Mouse (Mus musculus) embryonic facial prominence, embryonic 10.5 days (tissue): ENCODE results near the gene Setd5. TPM values are rescaled to one million over a fixed set of nuclear protein-coding genes. Genes with fewer than 3 reads are reported as not detected.

Experiments used
- DNase-seq: peaks from one replicate; pipeline ENCODE4 v3.0.0-alpha.2; 2017; ENCODE audit warnings: low spot score
- H3K27ac ChIP-seq: fragments of 300-500 bp; sonication (generic); replicated peaks from 2 replicates; pipeline ENCODE4 v1.5.1; 2016; ENCODE audit warnings: mild to moderate bottlenecking
- H3K27me3 ChIP-seq: fragments of 300-500 bp; sonication (generic); replicated peaks from 2 replicates; pipeline ENCODE4 v1.6.1; 2016; ENCODE audit warnings: low read depth, mild to moderate bottlenecking; ENCODE audit not compliant: poor library complexity, severe bottlenecking
- H3K36me3 ChIP-seq: fragments of 300-500 bp; sonication (generic); replicated peaks from 2 replicates; pipeline ENCODE4 v1.6.1; 2016; ENCODE audit warnings: mild to moderate bottlenecking, moderate library complexity
- H3K4me1 ChIP-seq: fragments of 300-500 bp; sonication (generic); 2 replicates; pipeline ENCODE4 v1.6.1; 2016
- H3K4me3 ChIP-seq: fragments of 300-500 bp; sonication (generic); 2 replicates; pipeline ENCODE4 v1.5.1; 2016; ENCODE audit warnings: mild to moderate bottlenecking, moderate library complexity
- H3K9me3 ChIP-seq: fragments of 300-500 bp; sonication (generic); 2 replicates; pipeline ENCODE4 v1.6.1; 2016; ENCODE audit warnings: mild to moderate bottlenecking
- WGBS: fragments of 180-500 bp; shearing (Covaris S2); methylation state at CpG from one replicate; pipeline ENCODE4 v1.1.7; 2016; 5-methylcytosine and 5-hydroxymethylcytosine counted together
- polyA plus RNA-seq: library from polyadenylated mRNA; unstranded; fragments of >200 nt; fragmentation: Nextera tagmentation; extraction: Ambion mirVana; gene quantifications from 2 replicates; pipeline ENCODE4 v1.2.1, GENCODE M21; 2016

The Setd5 gene
- polyA plus RNA-seq, 1 experiment from 2014 or later: 90.1 TPM

DNA sequence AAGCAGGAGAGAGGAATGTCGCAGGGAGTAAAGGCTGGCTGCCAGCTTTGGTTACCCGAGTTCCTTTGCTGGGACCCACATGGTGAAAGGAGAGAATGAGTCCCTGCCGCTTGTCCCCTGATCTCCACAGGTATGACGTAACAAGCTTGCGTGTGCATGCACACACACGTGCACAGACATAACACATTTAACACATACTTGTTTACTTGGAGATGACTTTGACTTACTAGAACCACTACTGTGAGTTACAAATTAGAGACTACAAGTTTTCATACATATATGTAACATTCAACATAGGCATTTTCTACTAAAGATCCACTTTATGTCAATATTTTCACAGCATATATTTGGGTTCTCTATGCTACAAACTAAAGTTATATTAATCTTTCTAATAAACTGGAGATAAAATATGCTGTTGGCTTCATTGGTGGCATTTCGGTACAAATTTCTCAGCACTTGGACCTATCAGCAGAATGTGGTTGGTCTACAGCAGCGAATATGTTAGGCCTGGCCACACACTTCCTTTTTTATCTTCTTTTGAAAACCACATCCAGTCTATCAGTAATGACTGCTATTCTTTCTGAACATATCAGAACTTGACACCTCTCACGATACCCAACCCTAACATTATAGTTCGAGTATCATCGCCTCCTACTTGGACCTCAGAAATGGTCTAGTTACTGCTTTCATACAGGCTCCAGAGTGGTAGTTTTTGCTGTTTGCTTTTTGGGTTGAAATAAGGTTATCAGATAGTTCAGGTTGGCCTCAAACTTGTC lies 35.8 kb upstream of the Setd5 start:
- Histone ChIP-seq H3K36me3 (no peaks in the 10 kb centered on the region), H3K27ac (no peak overlapping the region), H3K9me3 (no peaks in the 10 kb centered on the region), H3K27me3 (no peaks in the 10 kb centered on the region), H3K4me1 (peaks cover 21% of the 10 kb centered on the region), H3K4me3 (no peak overlapping the region)
- WGBS: 89% methylated on average over 11 of the region's 11 CpGs
- DNase-seq: no peak

DNA sequence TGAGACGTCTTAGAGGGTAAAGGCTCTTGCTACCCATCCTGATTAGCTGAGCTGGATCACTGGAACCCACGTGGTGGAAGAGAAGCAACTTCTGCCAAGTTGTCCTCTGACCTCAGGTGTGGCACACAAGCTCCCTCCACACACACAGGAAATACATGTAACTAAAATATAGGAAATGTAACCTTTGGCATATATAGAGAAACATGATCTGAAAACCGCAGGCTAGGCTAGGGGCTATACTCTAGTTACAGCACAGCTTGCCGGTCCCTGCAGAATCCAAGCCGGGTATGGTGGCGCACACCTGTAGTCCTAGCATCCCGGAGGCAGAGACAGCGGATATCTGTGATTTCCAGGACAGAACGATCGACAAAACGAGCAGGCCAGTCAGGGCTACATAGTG lies 31.6 kb upstream of the Setd5 start:
- under 1% methylated on average over 11 of the region's 11 CpGs for WGBS

GRCm38 (mm10) chr6:113046041-113046975 lies 30.9 kb upstream of the Setd5 start, which contains the start of gene Thumpd3:
TSS of gene Thumpd3 (plus strand) at chr6:113046225.
- 1% methylated on average over 59 of the region's 59 CpGs for WGBS
- Histone ChIP-seq H3K4me1 (peaks cover 19% of the 10 kb centered on the region), H3K9me3 (no peaks in the 10 kb centered on the region), H3K4me3 (peak within 1 kb of the TSS; percentile 87), H3K36me3 (peaks cover 32% of the 10 kb centered on the region), H3K27me3 (no peaks in the 10 kb centered on the region), H3K27ac (peak within 1 kb of the TSS; percentile 90)
- peak; percentile 99 for DNase-seq

More for the DNA sequence above, 31.6 kb upstream of the Setd5 start:
- no peak for DNase-seq
- Histone ChIP-seq H3K4me3 (peak overlapping the region; percentile 87), H3K9me3 (no peaks in the 10 kb centered on the region), H3K36me3 (peaks cover 24% of the 10 kb centered on the region), H3K27me3 (no peaks in the 10 kb centered on the region), H3K4me1 (peaks cover 19% of the 10 kb centered on the region), H3K27ac (peak overlapping the region; percentile 90)

- peak overlapping the region; percentile 90 for H3K27ac ChIP-seq
Measured at GRCm38 (mm10) chr6:113047016-113047746, 30.0 kb upstream of the Setd5 start.

DNA sequence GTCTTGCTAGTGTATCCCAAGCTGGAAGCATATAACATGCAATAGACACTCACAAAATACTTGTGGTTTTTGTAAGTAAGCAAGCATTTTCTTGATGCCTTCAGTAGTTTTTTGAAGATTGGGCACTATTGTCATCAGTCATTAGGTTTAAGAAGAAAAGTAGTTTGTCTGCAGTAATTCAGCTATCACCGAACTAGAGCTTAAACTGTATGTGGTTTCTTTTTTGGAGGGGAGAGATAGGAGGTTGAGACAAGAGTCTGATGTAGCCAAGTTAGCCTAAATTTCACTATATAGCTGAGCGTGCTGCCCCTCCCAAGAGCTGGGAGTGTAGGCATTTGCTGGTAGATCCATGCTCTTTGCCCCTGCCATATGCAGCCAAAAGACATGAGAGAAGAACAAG lies 28.8 kb upstream of the Setd5 start:
- 96% methylated on average over 2 of the region's 2 CpGs for WGBS

More at GRCm38 (mm10) chr6:113047016-113047746, 30.0 kb upstream of the Setd5 start:
- no peak for DNase-seq
- peaks cover 19% of the 10 kb centered on the region for H3K4me1 ChIP-seq
- peaks cover 39% of the 10 kb centered on the region for H3K36me3 ChIP-seq
- H3K27me3 ChIP-seq: no peaks in the 10 kb centered on the region
- WGBS: 64% methylated on average over 15 of the region's 15 CpGs
- H3K4me3 ChIP-seq: peak overlapping the region; percentile 87
- H3K9me3 ChIP-seq: no peaks in the 10 kb centered on the region

GRCm38 (mm10) chr6:113049159-113049558 lies 28.0 kb upstream of the Setd5 start:
- no peaks in the 10 kb centered on the region for H3K9me3 ChIP-seq
- H3K4me3 ChIP-seq: no peak overlapping the region
- H3K27ac ChIP-seq: no peak overlapping the region
- peaks cover 57% of the 10 kb centered on the region for H3K36me3 ChIP-seq
- WGBS: 91% methylated on average over 3 of the region's 3 CpGs
- DNase-seq: no peak
- no peaks in the 10 kb centered on the region for H3K27me3 ChIP-seq
- H3K4me1 ChIP-seq: peaks cover 19% of the 10 kb centered on the region

More for the DNA sequence above, 28.8 kb upstream of the Setd5 start:
- Histone ChIP-seq H3K4me1 (peaks cover 19% of the 10 kb centered on the region), H3K27ac (no peak overlapping the region), H3K4me3 (no peak overlapping the region), H3K27me3 (no peaks in the 10 kb centered on the region), H3K36me3 (peaks cover 49% of the 10 kb centered on the region), H3K9me3 (no peaks in the 10 kb centered on the region)
- DNase-seq: no peak

DNA sequence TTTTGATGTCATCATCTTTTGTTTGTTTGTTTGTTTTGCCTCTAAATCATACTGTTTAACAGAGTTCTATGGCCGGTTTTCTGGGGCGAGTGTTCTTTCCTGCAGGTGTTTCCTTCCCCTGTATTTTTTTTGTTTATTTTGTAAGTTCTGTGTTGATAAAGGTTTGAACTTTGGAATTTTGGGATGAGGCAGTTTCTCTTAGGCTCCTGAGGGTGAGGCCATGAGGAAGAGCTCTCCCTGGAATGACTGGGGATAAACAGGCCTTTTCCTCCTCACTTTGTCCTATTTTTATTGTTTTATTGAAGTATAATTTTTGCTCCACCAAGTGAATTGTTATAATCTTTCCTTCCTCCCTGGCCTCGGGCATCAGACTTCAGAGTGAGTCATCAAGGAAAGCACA lies 24.2 kb upstream of the Setd5 start:
- no peaks in the 10 kb centered on the region for H3K27me3 ChIP-seq
- H3K4me3 ChIP-seq: no peak overlapping the region
- 86% methylated on average over 3 of the region's 3 CpGs for WGBS
- peaks cover 94% of the 10 kb centered on the region for H3K36me3 ChIP-seq
- no peaks in the 10 kb centered on the region for H3K4me1 ChIP-seq
- H3K9me3 ChIP-seq: no peaks in the 10 kb centered on the region
- H3K27ac ChIP-seq: no peak overlapping the region
- DNase-seq: no peak

DNA sequence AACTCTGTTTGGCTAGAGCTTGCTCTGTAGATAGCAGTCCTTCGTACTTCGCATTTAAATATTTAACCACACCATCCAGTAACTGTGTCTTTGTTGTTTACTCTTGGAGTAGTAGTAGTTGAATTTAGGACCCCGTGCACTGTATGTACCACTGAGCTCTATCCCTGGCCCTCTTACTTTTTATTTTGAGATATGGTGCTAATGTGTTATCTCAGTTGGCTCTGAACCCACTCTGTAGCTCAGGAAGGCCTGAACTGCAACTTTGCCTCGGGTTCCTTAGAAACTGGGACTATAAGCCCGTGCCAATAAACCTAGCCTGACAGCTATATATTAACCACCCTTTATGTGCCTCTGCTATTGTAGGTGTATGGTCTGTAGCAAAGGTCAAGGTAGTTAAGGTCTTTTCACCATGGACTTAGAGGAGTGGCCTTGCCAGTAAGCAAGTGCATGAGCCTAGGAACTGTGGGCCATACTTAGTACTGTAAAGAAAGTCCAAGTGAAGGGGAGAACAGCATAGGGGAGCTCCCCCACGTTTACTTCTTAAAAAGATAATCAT lies 22.5 kb upstream of the Setd5 start:
- peaks cover 95% of the 10 kb centered on the region for H3K36me3 ChIP-seq
- DNase-seq: no peak

GRCm38 (mm10) chr6:113060892-113061563 lies 16.1 kb upstream of the Setd5 start:
- DNase-seq: no peak
- Histone ChIP-seq H3K9me3 (no peaks in the 10 kb centered on the region), H3K27ac (no peak overlapping the region), H3K27me3 (no peaks in the 10 kb centered on the region), H3K4me3 (no peak overlapping the region), H3K36me3 (peaks cover 98% of the 10 kb centered on the region), H3K4me1 (no peaks in the 10 kb centered on the region)
- 76% methylated on average over 1 of the region's 1 CpGs for WGBS

More for the DNA sequence above, 22.5 kb upstream of the Setd5 start:
- Histone ChIP-seq H3K27me3 (no peaks in the 10 kb centered on the region), H3K27ac (no peak overlapping the region), H3K9me3 (no peaks in the 10 kb centered on the region), H3K4me3 (no peak overlapping the region), H3K4me1 (no peaks in the 10 kb centered on the region)
- WGBS: 91% methylated on average over 6 of the region's 6 CpGs

- 77% methylated on average over 3 of the region's 3 CpGs for WGBS
- Histone ChIP-seq H3K4me3 (no peak overlapping the region), H3K9me3 (no peaks in the 10 kb centered on the region), H3K27me3 (no peaks in the 10 kb centered on the region), H3K4me1 (no peaks in the 10 kb centered on the region), H3K27ac (no peak overlapping the region), H3K36me3 (peaks cover 99% of the 10 kb centered on the region)
- no peak for DNase-seq
Measured at GRCm38 (mm10) chr6:113062253-113062652, 14.9 kb upstream of the Setd5 start.

GRCm38 (mm10) chr6:113063363-113063762 lies 13.8 kb upstream of the Setd5 start:
- H3K9me3 ChIP-seq: no peaks in the 10 kb centered on the region
- DNase-seq: no peak
- H3K27ac ChIP-seq: no peak overlapping the region
- WGBS: 93% methylated on average over 10 of the region's 10 CpGs
- H3K4me3 ChIP-seq: no peak overlapping the region
- H3K27me3 ChIP-seq: no peaks in the 10 kb centered on the region
- H3K4me1 ChIP-seq: no peaks in the 10 kb centered on the region
- H3K36me3 ChIP-seq: peaks cover 99% of the 10 kb centered on the region
